Mouse (Mus musculus) thymus, postnatal 0 days (tissue): ENCODE data around the gene D430042O09Rik. TPM values are rescaled to one million over a fixed set of nuclear protein-coding genes. Genes with fewer than 3 reads are reported as not detected.

ENCODE experiments used
- DNase-seq: peaks from one replicate; pipeline ENCODE4 v3.0.0-alpha.2; 2015; ENCODE audit warnings: low spot score
- polyA plus RNA-seq: library from polyadenylated mRNA; unstranded; fragments of >200 nt; fragmentation: Nextera tagmentation; extraction: Ambion mirVana; gene quantifications from 2 replicates; pipeline ENCODE4 v1.2.1, GENCODE M21; 2015

Gene D430042O09Rik
- polyA plus RNA-seq, 1 experiment from 2014 or later, result 4.0 TPM

DNA sequence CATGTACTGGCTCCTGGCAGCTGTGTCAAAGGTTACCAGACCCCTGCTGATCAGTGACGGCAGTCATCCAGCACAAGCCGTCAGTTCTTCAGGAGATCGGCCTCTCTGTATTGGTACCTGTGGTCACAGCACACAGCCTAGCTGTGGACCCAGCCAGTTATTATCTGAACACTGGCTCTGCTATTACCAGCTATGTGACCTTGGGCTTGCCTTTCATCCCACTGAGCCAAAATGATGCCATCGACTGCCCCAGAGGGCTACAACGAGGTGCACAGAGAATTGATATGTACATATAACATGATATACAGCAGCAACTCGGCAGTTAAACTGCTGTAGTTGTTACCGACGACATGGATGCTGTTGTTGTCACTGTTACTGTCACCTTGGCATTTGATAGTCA is 82.4 kb downstream of the D430042O09Rik start:
- DNase-seq, result no peak

DNA sequence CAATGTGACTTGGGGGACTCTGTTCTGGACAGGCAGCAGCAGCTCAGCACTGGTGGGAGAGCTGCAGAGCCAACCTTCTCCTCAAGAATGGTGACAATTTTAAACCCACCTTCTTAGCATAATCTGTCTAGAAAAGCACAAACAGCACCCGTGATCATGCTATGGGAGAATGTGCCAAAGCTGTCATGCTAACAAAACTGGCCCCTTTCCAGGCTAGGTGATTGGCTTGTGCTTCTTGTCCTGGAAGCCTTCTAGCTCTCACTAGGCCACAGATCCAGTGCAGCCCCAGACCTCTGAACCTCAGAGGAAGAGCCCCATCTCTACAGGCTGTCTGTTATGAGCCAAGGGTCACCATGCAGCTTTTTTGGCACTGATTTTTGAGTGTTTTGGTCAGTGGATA is 98.9 kb downstream of the D430042O09Rik start:
- DNase-seq, result no peak

DNA sequence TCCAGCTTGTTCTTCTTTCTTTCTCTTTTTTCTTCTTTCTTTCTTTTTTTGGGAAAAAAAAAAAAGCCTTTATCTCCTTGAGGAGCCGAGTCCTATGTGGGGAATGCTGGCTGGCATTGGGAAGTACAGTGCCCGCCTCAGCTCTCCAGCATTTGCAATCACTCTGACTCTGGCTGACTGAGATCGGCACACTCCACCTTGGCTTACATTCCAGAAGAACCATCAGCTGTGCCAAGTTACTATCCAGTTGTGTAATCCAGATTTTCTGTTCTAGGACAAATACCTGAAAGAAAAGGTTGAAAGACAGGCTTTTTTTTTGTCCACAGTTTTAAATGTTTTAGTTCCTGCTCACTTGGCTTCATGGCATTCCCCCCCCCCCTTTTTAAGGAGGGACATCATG is 100.5 kb downstream of the D430042O09Rik start:
- no peak for DNase-seq

DNA sequence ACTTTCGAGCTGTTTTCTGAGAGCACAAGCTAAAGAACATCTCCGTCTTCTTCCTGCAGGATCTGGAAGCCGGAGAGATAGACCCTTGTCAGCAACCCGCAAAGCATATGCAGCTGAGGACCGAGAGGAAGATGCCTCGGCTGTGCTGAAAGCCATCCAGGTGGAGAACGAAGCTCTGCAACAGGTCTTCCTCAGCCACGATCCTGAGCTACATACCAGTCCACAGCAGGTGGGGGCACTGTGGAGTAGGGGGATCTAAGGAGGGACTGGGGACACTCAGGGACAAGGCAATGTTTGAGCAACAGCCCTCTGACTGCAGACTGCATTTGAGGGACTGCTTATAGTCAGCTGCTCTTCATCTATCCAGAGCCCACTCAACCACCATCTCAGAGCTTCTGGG is 105.0 kb downstream of the D430042O09Rik start:
- DNase-seq, result no peak

DNA sequence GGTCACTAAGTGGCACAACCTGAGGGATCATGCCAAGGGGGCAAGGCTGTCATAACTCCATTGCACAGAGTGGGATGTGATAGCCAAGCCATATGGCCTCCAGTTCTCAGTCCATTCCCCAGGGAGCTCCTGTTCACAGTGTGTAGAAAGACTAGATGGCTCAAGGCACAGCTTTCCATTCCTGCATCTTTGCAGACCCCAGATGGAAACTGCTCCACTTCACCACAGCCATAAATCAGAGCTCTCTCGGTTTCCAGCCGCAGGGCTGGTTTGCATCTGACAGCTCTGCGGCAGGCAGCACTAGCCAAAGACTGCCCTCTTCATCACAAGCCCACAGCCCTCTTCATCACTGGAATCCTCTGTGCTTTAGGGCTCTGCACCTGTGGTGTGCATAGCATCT is 108.0 kb downstream of the D430042O09Rik start:
- DNase-seq, result no peak

DNA sequence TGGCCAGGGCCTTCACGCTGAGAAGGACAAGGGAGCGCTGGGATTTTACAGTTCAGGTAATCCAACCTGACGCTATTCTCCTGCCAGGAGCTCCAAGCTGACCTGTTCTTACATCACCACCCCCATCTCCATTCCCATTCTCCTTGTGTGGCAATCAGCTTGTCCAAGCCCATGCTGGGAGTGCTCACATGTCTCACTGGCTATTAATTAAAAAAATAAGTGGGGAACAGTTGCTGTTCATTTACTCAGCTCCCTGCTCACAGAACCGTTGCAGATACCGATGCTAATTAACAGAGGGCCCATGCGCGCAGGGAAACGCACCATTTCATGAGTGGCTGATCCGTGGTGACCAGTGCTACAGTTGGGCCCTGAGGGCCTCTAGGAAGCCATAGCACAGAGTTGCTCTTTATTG is 110.6 kb downstream of the D430042O09Rik start:
- DNase-seq, result no peak

DNA sequence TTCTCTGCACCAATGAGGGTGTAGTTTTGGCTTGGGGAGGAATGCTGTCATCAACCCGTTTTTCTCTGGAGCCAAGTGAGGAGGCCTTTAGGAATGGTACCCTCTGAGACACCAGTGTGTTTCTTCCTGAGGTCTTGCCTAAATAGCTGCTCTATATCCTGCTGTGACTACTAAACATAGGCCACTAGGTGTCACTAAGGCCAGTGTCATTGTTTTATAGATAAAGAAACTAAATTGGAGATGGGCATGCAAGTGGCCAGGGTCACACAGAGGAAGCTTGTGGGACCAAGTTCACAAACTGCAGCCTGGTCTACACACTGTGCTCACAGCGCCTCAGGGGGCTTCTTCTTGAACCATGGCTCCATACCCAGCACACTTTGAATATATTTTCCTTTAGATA is 112.5 kb downstream of the D430042O09Rik start:
- DNase-seq, result no peak

DNA sequence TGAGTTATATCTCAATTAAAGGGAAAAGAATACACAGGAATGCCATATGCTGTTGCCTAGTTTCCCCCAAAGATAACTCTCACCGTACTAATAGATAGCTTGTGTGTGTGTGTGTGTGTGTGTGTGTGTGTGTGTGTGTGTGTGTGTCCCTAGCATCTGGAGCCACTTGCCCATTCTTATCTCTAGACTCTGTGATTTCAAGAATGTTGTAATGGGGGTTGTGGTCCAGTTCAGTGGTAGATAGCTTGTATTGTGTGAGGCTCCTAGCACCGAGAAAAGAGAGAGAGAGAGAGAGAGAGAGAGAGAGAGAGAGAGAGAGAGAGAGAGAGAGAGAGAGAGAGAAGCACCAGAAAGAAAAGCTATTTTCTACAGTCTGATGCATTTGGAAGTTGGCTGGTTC is 118.7 kb downstream of the D430042O09Rik start:
- DNase-seq, result no peak

DNA sequence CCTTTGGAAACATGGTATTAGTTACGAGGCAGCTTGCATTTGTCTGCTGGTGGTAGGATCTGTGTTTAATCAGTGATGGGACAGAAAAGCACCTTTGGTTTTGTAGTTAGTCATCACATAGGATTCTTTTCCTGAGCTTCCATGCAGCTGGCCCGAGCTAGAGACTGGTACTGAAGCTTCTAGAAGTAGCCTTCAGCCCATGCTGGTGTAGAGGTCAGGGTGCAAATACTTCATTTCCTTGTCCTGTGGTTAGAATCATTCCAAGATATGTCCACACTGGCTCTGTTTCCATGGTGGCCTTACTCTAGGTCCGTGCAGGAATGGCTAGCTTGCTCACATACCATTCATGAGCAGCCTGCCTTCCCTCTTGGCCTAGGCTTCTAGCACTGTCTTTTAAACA is 119.2 kb downstream of the D430042O09Rik start:
- DNase-seq, result no peak

DNA sequence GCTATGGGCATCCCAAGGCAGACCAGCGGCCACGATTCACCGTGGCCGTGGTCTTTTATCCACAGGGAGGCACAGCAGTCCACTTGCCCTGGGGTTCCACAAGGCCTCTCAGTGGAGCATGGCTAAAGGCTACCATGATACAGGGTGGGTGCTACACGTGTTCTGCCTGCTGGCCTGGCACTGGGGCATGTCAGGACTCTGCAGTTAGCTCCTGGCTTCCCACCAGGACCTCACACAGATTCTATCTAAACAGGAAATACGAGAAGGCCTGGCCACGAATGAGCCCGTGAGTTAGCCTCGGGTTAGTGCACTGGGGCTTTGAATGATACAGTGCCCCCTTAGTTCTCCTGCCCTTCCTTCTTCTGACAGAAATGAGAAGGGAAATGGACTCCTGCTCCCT is 119.7 kb downstream of the D430042O09Rik start:
- no peak for DNase-seq

DNA sequence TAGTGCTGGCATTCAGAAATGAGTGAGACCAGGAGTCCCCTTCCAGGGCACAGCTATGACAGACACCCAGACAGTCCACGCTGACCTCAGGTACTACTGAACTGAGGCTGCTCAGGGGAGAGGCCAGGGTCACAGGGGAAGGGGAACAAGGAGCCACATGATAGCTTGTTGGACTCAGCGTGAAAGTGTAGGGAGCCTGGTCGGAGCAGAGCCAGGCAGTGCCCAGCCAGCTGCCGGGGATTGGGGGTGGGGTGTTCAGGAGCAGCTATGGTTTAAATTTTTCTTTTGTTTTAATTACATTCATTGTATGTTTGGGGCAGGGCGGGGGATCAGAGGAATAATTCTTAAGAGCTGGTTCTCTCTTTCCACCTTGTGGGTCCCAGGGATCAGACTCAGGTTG is 120.9 kb downstream of the D430042O09Rik start:
- DNase-seq, result no peak

DNA sequence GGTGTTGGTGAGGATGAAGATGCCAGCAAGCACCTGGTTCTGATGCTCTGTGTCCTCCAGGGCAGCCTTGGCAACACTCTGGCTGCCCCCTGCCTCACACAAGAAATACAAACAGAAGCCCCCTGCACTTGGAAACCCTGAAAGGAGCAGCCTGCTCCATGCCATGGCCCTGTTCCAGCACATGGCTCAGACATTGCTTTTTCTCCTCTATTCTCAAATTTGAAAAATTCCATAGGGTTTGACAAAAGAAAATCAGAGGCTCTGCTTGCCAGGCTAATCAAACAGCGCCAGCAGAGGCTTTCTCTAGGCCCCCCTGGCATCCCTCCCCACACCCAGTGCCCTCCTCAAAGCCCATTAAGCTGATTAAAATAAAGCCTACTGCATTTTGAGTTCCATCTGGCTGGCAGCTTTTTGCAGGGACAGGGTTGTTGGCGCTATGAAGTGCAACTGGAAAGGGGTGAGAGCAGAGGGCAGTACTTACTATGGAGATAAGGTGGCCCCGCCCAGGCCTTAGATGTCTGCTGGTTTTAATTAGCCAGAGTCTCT is 121.5 kb downstream of the D430042O09Rik start:
- DNase-seq, result no peak

DNA sequence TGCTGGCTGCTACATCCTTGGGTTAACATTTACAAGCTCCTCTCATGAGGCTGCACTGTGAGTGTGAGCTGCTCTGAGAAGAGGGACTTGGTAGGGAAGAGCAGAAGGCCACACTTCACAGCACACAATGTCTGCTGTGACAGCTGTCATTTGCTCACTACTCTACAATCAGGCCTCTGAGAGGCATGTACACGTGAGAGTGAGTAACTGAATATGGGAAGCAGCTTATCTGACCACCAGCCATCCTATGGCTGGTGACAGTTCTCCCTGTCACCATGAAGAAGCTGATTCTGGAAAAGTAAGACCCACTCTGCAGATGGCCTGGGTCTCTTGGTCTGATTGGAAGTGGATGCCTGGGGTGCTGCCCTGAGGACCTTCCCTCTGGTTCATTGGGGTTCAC is 125.1 kb downstream of the D430042O09Rik start:
- no peak for DNase-seq

DNA sequence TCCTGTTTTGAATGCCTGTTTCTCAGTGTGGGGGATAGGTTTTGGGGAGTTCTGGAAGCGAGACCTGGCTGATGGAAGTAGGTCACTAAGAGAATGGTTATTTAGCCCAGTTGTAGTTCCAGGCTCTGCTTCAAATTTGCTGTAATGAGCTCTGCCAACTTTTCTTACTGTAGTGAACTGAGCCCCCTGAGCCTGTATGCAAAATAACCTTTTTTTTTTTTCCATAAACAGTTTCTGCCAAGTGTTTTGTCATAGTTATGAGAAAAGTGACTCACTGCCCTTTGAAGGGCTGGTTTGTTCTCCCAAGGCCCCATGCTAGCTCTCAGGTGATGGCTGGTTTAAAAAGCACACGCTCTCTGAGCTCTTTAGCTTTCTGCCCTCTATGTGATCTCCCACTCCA is 125.8 kb downstream of the D430042O09Rik start:
- no peak for DNase-seq

DNA sequence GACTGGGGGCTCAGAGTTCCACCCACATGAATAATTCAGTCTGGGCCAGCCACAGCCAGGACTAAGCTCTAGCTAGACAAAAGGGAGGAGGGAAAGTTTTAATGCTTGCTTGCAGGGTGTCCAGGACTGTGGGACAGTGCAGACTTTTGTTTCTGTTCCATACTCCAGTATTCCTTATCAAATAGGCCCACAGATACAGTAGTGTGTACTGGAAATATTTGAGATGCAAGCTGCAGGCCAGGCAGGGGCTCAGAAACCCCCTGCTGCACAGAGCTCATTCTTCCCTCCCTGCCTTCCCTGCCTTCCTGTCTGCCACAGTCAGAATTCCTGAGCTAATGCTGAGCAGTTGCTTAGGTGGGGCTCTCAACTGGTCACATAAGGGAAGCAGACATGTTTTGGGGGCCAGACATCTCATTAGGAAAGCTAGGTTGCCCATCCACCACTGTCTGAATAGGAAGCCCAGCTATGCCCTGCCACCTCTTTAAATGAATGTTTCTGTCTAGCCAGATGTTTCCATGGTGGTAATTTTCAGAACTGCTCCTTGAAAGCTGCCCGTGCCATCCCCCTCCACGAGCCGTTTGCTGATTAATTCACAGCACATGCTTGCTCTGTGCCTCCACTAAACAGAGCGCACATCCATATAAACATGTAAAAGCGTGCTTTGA is 130.5 kb downstream of the D430042O09Rik start:
- no peak for DNase-seq

DNA sequence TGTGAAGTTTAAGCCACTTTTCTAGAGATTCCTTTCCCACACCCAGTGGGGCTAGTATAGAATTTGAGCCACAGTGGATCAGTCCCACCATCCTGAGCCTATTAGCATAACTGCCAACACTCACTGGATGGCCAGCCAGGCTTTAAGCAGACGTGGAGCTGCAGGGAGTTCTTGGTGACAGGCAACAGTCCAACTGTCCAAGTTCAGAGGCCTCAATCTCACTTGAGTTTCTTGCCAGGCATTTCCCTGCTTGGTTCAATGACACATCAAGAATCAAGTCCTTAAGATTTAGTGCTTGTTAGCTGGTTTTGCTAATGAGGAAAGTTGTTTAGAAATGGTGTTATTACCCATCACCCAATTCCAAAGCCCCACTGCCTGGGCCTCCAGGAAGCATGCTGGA is 137.9 kb downstream of the D430042O09Rik start:
- no peak for DNase-seq

DNA sequence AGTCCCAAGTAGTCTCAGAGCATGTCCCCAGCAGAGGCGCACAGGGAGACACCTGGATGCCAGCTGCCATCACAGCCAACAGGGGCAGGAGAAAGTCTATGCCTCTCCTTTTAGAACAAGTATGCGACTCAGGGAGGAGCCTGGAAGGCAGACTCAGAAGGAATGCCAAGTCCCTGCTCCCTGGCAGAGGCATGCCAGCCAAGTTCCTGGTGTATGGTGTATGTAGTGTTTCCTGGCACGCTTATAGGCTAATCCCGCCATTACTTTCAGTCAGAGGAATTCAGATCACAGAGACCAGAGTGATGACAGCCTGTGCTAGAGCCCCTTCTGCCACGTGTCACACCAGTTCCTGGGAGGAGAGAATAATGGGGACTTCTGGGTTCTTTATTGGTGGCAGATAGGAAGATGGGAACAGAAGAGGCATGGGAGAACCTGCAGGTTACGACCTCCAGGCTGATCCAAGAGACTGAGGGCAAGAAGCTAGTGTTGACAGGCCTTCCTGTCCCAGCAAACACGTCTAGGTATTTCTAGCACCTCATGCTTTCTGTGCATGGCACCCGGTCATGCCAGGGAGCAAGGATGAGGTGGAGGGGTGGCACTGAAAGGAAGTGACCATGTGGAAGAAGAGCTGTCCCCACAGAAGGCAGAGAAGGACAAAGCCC is 139.3 kb downstream of the D430042O09Rik start:
- no peak for DNase-seq

DNA sequence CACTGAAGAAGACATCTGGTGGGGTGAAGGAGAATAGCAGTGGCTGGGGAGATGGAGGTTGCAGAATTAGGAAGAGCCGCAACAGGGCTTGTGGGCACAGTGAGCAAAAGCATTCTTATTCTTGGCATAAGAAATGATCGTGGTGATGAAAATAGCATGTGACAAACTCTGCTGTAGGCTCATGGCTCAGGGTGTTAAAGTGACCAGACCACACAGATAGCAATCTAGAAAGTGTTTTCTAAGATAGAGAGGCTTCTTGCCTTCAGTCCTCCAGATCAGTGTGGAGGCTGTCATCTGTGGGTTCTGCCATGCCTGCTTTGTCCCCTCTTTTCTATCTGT is 139.8 kb downstream of the D430042O09Rik start:
- no peak for DNase-seq

DNA sequence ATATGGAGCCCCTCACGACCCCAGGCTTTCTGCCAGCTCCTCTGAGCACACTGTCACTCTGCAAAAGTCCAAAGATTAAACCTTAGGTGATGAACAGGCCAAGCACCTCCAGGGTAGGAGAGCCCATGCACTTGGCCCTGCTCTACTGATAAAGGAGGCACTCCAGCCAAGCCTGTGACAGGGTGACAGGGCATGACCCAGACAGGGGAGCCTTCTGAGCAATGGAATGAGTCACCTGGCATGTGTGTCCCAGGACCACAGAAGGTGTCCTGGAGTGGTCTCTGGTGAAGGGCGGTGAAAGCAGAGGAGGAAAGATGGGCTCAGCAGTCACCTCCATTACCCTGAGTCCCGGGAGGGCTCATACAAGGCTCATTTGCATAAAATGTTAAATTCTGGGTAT is 151.9 kb downstream of the D430042O09Rik start:
- DNase-seq, result no peak

DNA sequence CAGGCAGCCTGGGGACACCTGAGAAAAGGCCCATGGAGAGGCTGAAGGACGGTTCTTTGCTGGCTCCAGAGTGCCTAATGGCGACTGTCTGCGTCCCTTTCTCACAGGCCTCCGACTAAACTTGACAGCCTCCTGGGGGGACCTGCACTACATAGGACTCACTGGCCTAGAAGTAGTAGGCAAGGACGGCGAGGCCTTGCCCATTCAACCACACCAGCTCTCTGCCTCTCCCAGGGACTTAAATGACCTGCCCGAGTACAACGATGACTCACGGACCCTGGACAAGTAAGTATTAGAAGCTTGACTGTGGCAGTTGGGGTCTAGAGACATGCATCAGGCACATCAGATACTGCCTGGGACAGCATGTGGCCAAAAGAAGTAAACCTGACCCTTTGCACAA is 152.7 kb downstream of the D430042O09Rik start:
- DNase-seq, result no peak

DNA sequence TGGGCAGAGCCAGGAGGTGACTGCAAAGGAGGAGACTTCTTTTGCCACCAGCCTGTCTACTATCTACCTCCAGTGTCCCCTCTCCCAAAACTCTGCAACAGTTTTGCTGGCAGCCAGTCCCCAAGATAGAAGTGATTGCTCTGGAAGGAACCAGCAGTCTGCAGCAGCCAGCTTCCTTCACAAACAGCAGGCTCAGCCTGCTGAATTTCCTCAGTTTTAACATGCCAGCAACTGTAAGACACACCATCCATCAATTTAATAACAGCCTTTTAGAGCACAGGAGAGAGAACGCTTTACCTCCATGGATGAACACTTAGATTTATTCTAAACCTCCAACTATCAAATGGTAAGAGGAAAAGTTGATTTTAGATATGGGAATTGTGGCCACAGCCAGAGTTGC is 156.3 kb downstream of the D430042O09Rik start:
- DNase-seq, result no peak

DNA sequence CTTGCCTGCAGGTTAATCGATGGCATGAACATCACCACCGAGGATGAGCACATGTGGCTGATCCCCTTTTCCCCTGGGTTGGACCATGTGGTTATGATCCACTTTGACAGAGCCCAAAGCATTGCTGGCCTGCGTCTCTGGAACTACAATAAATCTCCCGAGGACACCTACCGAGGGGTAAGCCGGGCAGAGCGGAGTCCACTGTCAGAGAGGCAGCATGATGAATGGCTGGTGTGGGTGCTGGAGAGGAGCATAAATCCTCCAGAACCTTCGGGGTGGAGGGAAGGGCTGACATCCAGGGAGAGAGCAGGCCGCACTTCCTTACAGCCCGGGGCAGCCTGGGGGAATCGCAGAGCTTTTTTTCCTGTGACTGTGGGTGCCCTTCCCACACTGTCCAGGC is 157.5 kb downstream of the D430042O09Rik start:
- DNase-seq, result no peak

DNA sequence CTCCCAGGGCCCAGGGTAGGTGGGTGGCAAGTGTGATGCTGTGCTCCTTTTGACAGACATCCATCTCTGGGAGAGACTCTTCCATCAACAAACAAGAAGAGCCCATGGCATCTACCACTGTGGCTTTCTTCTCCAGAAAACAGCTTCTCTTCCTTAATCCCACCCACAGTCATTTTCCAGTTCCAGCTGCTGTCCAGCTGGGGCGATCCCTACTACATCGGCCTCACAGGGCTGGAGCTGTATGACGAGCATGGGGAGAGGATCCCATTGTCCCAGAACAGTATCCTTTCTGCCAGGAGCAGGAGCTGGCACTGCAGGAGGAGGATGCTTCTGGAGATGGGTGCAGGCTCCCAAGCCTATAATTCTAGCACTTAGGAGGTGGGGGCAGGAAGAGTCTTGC is 160.9 kb downstream of the D430042O09Rik start:
- no peak for DNase-seq
